Mouse (Mus musculus) megakaryocyte, embryonic 14.5 days (primary cell): ENCODE measurements at regions not wholly inside any gene's neighbourhood (a gene's known extent, or its start where the extent isn't known, plus 50 kb on each side); places are given as distances from the start of the nearest gene placed in this dataset.

Experiments
- H3K27me3 ChIP-seq: replicated peaks from 2 replicates; pipeline ENCODE3; 2012; ENCODE audit warnings: inconsistent platforms
- H3K36me3 ChIP-seq: replicated peaks from 2 replicates; pipeline ENCODE3; 2012; ENCODE audit warnings: low read length, inconsistent platforms, mixed read lengths
- H3K4me1 ChIP-seq: 2 replicates; pipeline ENCODE4 v1.6.1; 2012; ENCODE audit warnings: inconsistent platforms
- H3K4me3 ChIP-seq: replicated peaks from 2 replicates; pipeline ENCODE3; 2012; ENCODE audit warnings: moderate library complexity, mild to moderate bottlenecking, inconsistent platforms
- H3K9me3 ChIP-seq: 2 replicates; pipeline ENCODE4 v1.6.1; 2012; ENCODE audit warnings: inconsistent platforms
- FLI1 ChIP-seq: IDR thresholded peaks from 2 replicates; pipeline ENCODE4 v1.6.1; 2012; ENCODE audit warnings: low read length, inconsistent platforms, mixed read lengths
- GATA1 ChIP-seq: IDR thresholded peaks from 3 replicates; pipeline ENCODE4 v1.6.1; 2012; ENCODE audit warnings: mixed read lengths, low read length, inconsistent platforms, borderline replicate concordance

GRCm38 (mm10) chr7:37254431-37254830, 519.0 kb downstream of the Zfp536 start:
- H3K4me3 ChIP-seq, result peak overlapping the region; percentile 15
- TF ChIP-seq GATA1 (no peak), FLI1 (no peak)
- H3K27me3 ChIP-seq, result no peaks in the 10 kb centered on the region
- H3K9me3 ChIP-seq, result peaks cover 63% of the 10 kb centered on the region
- H3K36me3 ChIP-seq, result no peaks in the 10 kb centered on the region
- H3K4me1 ChIP-seq, result no peaks in the 10 kb centered on the region

GRCm38 (mm10) chr7:37255840-37256239, 517.6 kb downstream of the Zfp536 start:
- Histone ChIP-seq H3K9me3 (peaks cover 73% of the 10 kb centered on the region), H3K36me3 (no peaks in the 10 kb centered on the region)

GRCm38 (mm10) chr7:37259293-37259692, 514.1 kb downstream of the Zfp536 start:
- Histone ChIP-seq H3K27me3 (no peaks in the 10 kb centered on the region), H3K9me3 (peaks cover 47% of the 10 kb centered on the region), H3K4me3 (no peak overlapping the region), H3K36me3 (no peaks in the 10 kb centered on the region), H3K4me1 (no peaks in the 10 kb centered on the region)
- TF ChIP-seq GATA1 (no peak), FLI1 (no peak)

More at GRCm38 (mm10) chr7:37255840-37256239, 517.6 kb downstream of the Zfp536 start:
- H3K4me3 ChIP-seq, result no peak overlapping the region
- no peaks in the 10 kb centered on the region for H3K4me1 ChIP-seq
- TF ChIP-seq GATA1 (no peak), FLI1 (no peak)
- H3K27me3 ChIP-seq, result no peaks in the 10 kb centered on the region

- H3K36me3 ChIP-seq, result no peaks in the 10 kb centered on the region
- no peak overlapping the region for H3K4me3 ChIP-seq
- TF ChIP-seq FLI1, result no peak
- TF ChIP-seq GATA1, result no peak
- no peaks in the 10 kb centered on the region for H3K27me3 ChIP-seq
- peaks cover 28% of the 10 kb centered on the region for H3K9me3 ChIP-seq
- no peaks in the 10 kb centered on the region for H3K4me1 ChIP-seq
Measured at GRCm38 (mm10) chr7:37262846-37263245, 510.6 kb downstream of the Zfp536 start.

GRCm38 (mm10) chr7:37267404-37267803, 506.0 kb downstream of the Zfp536 start:
- H3K36me3 ChIP-seq, result no peaks in the 10 kb centered on the region
- no peaks in the 10 kb centered on the region for H3K27me3 ChIP-seq
- no peak for TF ChIP-seq GATA1
- no peak for TF ChIP-seq FLI1
- H3K4me1 ChIP-seq, result no peaks in the 10 kb centered on the region
- H3K9me3 ChIP-seq, result peaks cover 13% of the 10 kb centered on the region; the same call in 1 of the 2 replicates
- no peak overlapping the region for H3K4me3 ChIP-seq

GRCm38 (mm10) chr7:37270841-37271240, 502.6 kb downstream of the Zfp536 start:
- Histone ChIP-seq H3K27me3 (no peaks in the 10 kb centered on the region), H3K9me3 (peaks cover 12% of the 10 kb centered on the region), H3K4me1 (no peaks in the 10 kb centered on the region), H3K4me3 (no peak overlapping the region), H3K36me3 (no peaks in the 10 kb centered on the region)
- no peak for TF ChIP-seq FLI1

- Histone ChIP-seq H3K27me3 (no peaks in the 10 kb centered on the region), H3K36me3 (no peaks in the 10 kb centered on the region), H3K4me3 (no peak overlapping the region), H3K9me3 (peaks cover 39% of the 10 kb centered on the region), H3K4me1 (no peaks in the 10 kb centered on the region)
- TF ChIP-seq FLI1 (no peak), GATA1 (no peak)
Measured at GRCm38 (mm10) chr7:37290018-37290417, 483.4 kb downstream of the Zfp536 start.

- peaks cover 40% of the 10 kb centered on the region for H3K9me3 ChIP-seq
- no peaks in the 10 kb centered on the region for H3K36me3 ChIP-seq
- no peak overlapping the region for H3K4me3 ChIP-seq
- no peaks in the 10 kb centered on the region for H3K27me3 ChIP-seq
- TF ChIP-seq FLI1 (no peak), GATA1 (no peak)
- no peaks in the 10 kb centered on the region for H3K4me1 ChIP-seq
Measured at GRCm38 (mm10) chr7:37290493-37291045, 482.9 kb downstream of the Zfp536 start.

GRCm38 (mm10) chr7:37291726-37292125, 481.7 kb downstream of the Zfp536 start:
- H3K4me1 ChIP-seq, result no peaks in the 10 kb centered on the region
- no peak for TF ChIP-seq GATA1
- no peak for TF ChIP-seq FLI1
- H3K9me3 ChIP-seq, result peaks cover 44% of the 10 kb centered on the region
- H3K36me3 ChIP-seq, result no peaks in the 10 kb centered on the region
- H3K4me3 ChIP-seq, result no peak overlapping the region
- H3K27me3 ChIP-seq, result no peaks in the 10 kb centered on the region

GRCm38 (mm10) chr7:37292554-37292953, 480.9 kb downstream of the Zfp536 start:
- H3K9me3 ChIP-seq, result peaks cover 49% of the 10 kb centered on the region

GRCm38 (mm10) chr7:37298888-37299287, 474.6 kb downstream of the Zfp536 start:
- no peak for TF ChIP-seq GATA1
- TF ChIP-seq FLI1, result no peak
- H3K4me3 ChIP-seq, result no peak overlapping the region
- H3K27me3 ChIP-seq, result no peaks in the 10 kb centered on the region
- H3K9me3 ChIP-seq, result peaks cover 60% of the 10 kb centered on the region
- H3K36me3 ChIP-seq, result no peaks in the 10 kb centered on the region
- no peaks in the 10 kb centered on the region for H3K4me1 ChIP-seq

More at GRCm38 (mm10) chr7:37292554-37292953, 480.9 kb downstream of the Zfp536 start:
- H3K4me3 ChIP-seq, result no peak overlapping the region
- TF ChIP-seq FLI1 (no peak), GATA1 (no peak)
- no peaks in the 10 kb centered on the region for H3K4me1 ChIP-seq
- no peaks in the 10 kb centered on the region for H3K36me3 ChIP-seq
- no peaks in the 10 kb centered on the region for H3K27me3 ChIP-seq
